Mouse (Mus musculus): ENCODE data around the gene Clec2e.

Clec2e gene

DNA sequence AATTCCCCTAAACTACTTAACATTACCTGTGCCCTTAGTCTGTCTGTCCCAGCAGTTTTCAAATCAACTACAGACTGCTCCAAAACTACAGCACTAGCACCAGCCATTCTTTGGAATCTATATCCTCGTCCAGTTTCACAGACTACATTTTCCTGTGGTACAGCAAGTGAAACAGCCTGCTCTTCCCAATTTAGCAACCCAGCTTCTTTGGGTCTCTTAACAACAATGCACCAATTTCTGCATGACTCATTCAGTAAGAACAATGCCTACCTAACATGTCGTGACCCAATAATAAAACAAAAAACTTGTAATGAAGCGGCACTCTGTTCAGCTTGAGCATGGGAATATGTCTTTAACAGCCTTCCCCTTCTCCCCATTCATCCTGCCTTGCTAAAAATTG, 35.3 kb downstream of the Clec2e start:
- DNase-seq (ENCODE audit: low read depth, low spot score) = no peak

- DNase-seq (ENCODE audit: low read depth, low spot score) = no peak
These were observed 42.7 kb downstream of the Clec2e start for GRCm38 (mm10) chr6:129058013-129058412.

GRCm38 (mm10) chr6:129056237-129056636, 44.5 kb downstream of the Clec2e start:
- DNase-seq (ENCODE audit: low read depth, low spot score) = no peak

DNA sequence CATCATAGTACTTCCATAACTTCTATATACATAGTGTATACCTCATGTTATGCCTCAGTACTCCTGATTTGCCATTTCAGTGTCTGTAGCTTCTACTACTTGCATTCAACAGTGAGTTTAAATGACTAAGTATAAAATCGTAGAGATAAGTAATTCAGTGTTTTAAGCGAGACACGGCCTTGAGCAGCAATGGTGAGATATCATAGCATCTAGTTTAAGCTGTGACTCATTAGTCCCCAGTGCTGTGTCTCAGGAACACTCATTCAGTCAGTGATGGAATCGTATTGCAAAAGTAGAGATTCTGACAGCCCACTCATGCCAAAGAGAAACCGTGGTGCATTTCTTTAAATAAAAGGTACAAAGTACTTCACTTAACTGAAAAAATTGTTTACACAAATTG, 49.0 kb downstream of the Clec2e start:
- DNase-seq (ENCODE audit: low read depth, low spot score) = no peak

DNA sequence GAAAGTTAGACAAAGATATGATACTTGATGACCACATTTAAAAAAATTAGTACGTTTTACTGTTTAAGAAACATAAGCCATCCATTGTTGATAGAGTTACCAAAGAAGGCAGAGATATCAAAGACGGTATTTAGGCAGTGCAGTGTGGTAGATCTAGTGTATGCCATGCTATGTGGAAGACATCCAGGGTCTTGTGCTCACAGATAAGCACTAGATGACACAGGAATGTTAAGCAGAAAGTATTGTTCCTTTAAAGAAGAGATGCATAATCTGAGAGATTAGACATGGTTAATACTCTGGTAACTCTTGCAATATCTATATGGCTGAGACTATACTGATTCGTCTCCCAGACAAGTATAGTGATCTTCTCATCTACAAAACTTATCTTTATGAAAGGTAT, 49.6 kb downstream of the Clec2e start:
- no peak for DNase-seq (ENCODE audit: low read depth, low spot score)

GRCm38 (mm10) chr6:129049596-129050251, 51.0 kb downstream of the Clec2e start:
- DNase-seq (ENCODE audit: low read depth, low spot score) = no peak

DNA sequence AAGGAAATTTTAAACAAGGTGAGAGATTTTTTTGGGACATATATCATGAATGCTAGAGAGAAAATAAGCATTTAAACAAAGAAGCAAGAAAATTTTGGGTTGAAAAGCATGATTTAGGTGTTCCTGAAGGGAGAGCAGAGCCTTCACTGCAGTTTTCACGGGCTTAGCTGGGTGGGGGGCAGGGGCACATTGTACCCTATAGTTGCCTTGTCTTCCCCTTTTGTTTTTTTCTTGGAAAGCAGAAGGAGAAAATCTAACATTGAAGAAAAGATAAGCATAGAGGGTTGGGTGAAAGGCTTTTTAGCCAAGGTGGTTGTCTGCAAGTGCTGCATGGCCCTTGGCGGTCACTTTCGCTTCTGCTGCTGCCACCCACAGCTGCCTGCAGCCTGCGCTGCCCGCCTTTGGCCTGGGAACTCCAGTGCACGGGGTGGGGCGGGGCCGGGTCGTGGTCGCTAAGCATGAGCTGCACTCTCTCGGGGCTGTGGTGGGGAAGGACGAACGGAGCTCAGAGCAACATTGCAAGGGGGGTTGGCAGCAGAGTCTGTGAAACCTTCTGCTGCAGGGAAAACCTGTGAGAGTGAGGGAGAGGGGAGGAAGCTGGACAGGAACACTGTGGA, 51.7 kb downstream of the Clec2e start:
- DNase-seq (ENCODE audit: low read depth, low spot score) = peak; percentile 58

GRCm38 (mm10) chr6:129048381-129048780, 52.3 kb downstream of the Clec2e start:
- no peak for DNase-seq (ENCODE audit: low read depth, low spot score)

GRCm38 (mm10) chr6:129045601-129046000, 55.1 kb downstream of the Clec2e start, which contains the start of gene Klrb1f:
Gene Klrb1f (plus strand): TSS chr6:129045901.
- DNase-seq (ENCODE audit: low read depth, low spot score) = no peak

GRCm38 (mm10) chr6:129042470-129042869, 58.2 kb downstream of the Clec2e start:
- no peak for DNase-seq (ENCODE audit: low read depth, low spot score)
